ENCODE assay signal across 9 mouse cellular contexts in the genomic region with DNA sequence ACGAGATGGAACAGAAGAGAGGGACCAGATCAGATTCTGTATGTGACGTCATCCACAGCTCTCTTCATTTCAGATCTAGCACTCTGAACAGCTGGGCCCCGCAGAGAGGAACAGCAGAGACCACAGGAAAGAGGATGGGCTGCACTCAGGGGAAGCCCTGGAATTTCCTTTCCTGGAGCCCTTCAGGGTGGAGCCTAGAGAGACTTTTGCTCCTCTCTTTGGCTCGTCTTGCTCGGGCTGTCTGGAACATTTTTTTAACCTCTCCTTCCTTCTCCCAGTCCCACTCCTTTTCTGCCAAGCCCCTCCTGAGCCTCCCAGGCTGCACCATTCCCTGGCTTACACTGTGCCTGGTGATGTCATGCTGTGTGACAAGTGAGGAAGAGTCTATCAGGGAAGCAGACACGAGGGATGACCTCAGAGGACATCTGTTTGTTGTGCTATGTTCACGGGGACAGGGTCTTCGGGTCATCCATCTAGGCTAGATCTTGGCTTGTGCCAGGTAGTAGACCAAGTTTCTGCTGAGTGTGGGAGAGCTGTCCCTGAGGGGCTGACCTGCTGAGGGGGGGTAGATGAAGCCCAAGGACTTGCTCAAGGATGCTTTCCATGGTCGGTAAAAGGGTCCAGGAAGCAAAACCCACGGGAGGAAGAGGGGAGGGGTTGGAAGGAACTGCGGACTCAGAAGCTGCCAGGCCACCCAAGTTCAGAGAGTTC.
DNase-seq lines count a peak whose midpoint lies in the region; ATAC-seq and TF ChIP-seq lines count a peak whose summit lies in the region.
"Had no signal": no experiment of that assay in that cellular context is flagged by ENCODE, and none has a peak within 500 bp of the region (broad histone marks: within the 10 kb centered on the region; RNA-seq: fewer than 3 reads in every experiment).

No protein-coding gene starts in this region.

- H3K4me3 ChIP-seq in left cerebral cortex, adult 2 months: no peak overlapping the region
- no peak overlapping the region for H3K4me3 ChIP-seq in embryonic facial prominence, embryonic 14.5 days (ENCODE audit: low read depth, low read length)
- no peak overlapping the region for H3K4me3 ChIP-seq in hindbrain, embryonic 12.5 days
- H3K4me3 ChIP-seq in liver, embryonic 12.5 days: no peak overlapping the region
- H3K4me3 ChIP-seq: limb, embryonic 12.5 days had no signal

- DNase-seq in left cerebral cortex, adult 2 months (ENCODE audit: extremely low spot score in 1 of 2, low spot score in 2 of 2): no peak
- DNase-seq in left cerebral cortex, postnatal 14 days (ENCODE audit: low spot score in 2 of 2): no peak
- DNase-seq in embryonic facial prominence, embryonic 14.5 days (ENCODE audit: low spot score): peak; percentile 85
- DNase-seq in thymus, postnatal 36 days: peak; percentile 11 to 44
- no peak for DNase-seq in left cerebral cortex, postnatal 10 days (ENCODE audit: extremely low spot score in 1 of 2, low spot score in 2 of 2)
- no peak for DNase-seq in Muller cell, postnatal 12 days (ENCODE audit: inconsistent ontology term)

- peak overlapping the region; percentile 32; the same call in 1 of the 2 replicates for H3K27ac ChIP-seq in left cerebral cortex, adult 2 months
- peak overlapping the region; percentile 9; the same call in 1 of the 2 replicates for H3K27ac ChIP-seq in embryonic facial prominence, embryonic 14.5 days (replicated peaks; ENCODE audit: low read depth, low read length)
- peak overlapping the region; percentile 23; the same call in 1 of the 2 replicates for H3K27ac ChIP-seq in hindbrain, embryonic 12.5 days
- H3K27ac ChIP-seq in liver, embryonic 12.5 days: peak overlapping the region; percentile 33; the same call in 1 of the 2 replicates
- H3K27ac ChIP-seq: limb, embryonic 12.5 days had no signal

- H3K4me2 ChIP-seq in embryonic facial prominence, embryonic 14.5 days (ENCODE audit: low read depth, low read length): no peak overlapping the region
- H3K4me2 ChIP-seq in hindbrain, embryonic 12.5 days (replicated peaks): no peak overlapping the region
- H3K4me2 ChIP-seq in liver, embryonic 12.5 days: peak overlapping the region; percentile 26
- H3K4me2 ChIP-seq: limb, embryonic 12.5 days had no signal

- ATAC-seq in embryonic facial prominence, embryonic 14.5 days (ENCODE audit: low read depth): peak; percentile 84
- ATAC-seq in hindbrain, embryonic 12.5 days (ENCODE audit: low FRiP score): no peak
- ATAC-seq in liver, embryonic 12.5 days: no peak

- no peaks in the 10 kb centered on the region for H3K9me3 ChIP-seq in embryonic facial prominence, embryonic 14.5 days (ENCODE audit: control insufficient read depth, low read length)
- H3K9me3 ChIP-seq in hindbrain, embryonic 12.5 days (replicated peaks): no peaks in the 10 kb centered on the region
- no peaks in the 10 kb centered on the region for H3K9me3 ChIP-seq in liver, embryonic 12.5 days (replicated peaks)
- H3K9me3 ChIP-seq: limb, embryonic 12.5 days had no signal

- H3K27me3 ChIP-seq in embryonic facial prominence, embryonic 14.5 days (replicated peaks; ENCODE audit: control insufficient read depth, insufficient read depth, low read length): no peaks in the 10 kb centered on the region
- no peaks in the 10 kb centered on the region for H3K27me3 ChIP-seq in hindbrain, embryonic 12.5 days
- H3K27me3 ChIP-seq in liver, embryonic 12.5 days (replicated peaks): no peaks in the 10 kb centered on the region
- H3K27me3 ChIP-seq: limb, embryonic 12.5 days had no signal

- no peak overlapping the region for H3K9ac ChIP-seq in embryonic facial prominence, embryonic 14.5 days (ENCODE audit: low read depth, low read length)
- H3K9ac ChIP-seq in hindbrain, embryonic 12.5 days: no peak overlapping the region
- H3K9ac ChIP-seq in liver, embryonic 12.5 days: no peak overlapping the region
- H3K9ac ChIP-seq: limb, embryonic 12.5 days had no signal

- no peak for TF ChIP-seq CTCF in left cerebral cortex, adult 2 months (IDR thresholded peaks at IDR 0.05)

- intact Hi-C loops in left cerebral cortex, adult 2 months (cut with DNase I): no loop called here
- intact Hi-C loops in left cerebral cortex, postnatal 14 days (cut with DNase I): no loop called here
- intact Hi-C loops in left cerebral cortex, postnatal 10 days (cut with DNase I): no loop called here

- 25% methylated on average over 11 of the region's 11 CpGs for WGBS in embryonic facial prominence, embryonic 14.5 days
- 60% methylated on average over 11 of the region's 11 CpGs for WGBS in hindbrain, embryonic 12.5 days
- WGBS in liver, embryonic 12.5 days (ENCODE audit: insufficient replicate concordance): 15% methylated on average over 11 of the region's 11 CpGs

- peaks cover 24% of the 10 kb centered on the region for H3K4me1 ChIP-seq in embryonic facial prominence, embryonic 14.5 days (ENCODE audit: control insufficient read depth, insufficient read depth, low read length)
- peaks cover 26% of the 10 kb centered on the region for H3K4me1 ChIP-seq in hindbrain, embryonic 12.5 days
- H3K4me1 ChIP-seq in liver, embryonic 12.5 days: peaks cover 77% of the 10 kb centered on the region

- H3K36me3 ChIP-seq in embryonic facial prominence, embryonic 14.5 days (ENCODE audit: control insufficient read depth, insufficient read depth, low read length): no peaks in the 10 kb centered on the region
- H3K36me3 ChIP-seq in hindbrain, embryonic 12.5 days: no peaks in the 10 kb centered on the region
- H3K36me3 ChIP-seq in liver, embryonic 12.5 days: no peaks in the 10 kb centered on the region
- H3K36me3 ChIP-seq: limb, embryonic 12.5 days had no signal

Comparison
In these comparisons a context has a peak if more than half of its experiments do, and no peak if none do; other contexts are left out.
1. DNase-seq: peak in embryonic facial prominence, embryonic 14.5 days (single experiment) and thymus, postnatal 36 days (2 of 2); none in left cerebral cortex, adult 2 months (0 of 2), left cerebral cortex, postnatal 14 days (0 of 2), left cerebral cortex, postnatal 10 days (0 of 2) and Muller cell, postnatal 12 days (single experiment).
2. Peak in every context shown above with its lines, with median percentiles within 50 percentile points of each other: H3K27ac ChIP-seq.